Mouse (Mus musculus) liver, embryonic 14.5 days (tissue): ENCODE data around the gene Pdgfra. TPM values are rescaled to one million over a fixed set of nuclear protein-coding genes. Genes with fewer than 3 reads are reported as not detected.

Source experiments
- ATAC-seq: fragments of 200-750 bp; cut with Nextera tagmentation; 2 replicates; pipeline ENCODE4 v1.8.0; 2017; ENCODE audit warnings: moderate number of reproducible peaks, mild to moderate bottlenecking, moderate library complexity; ENCODE audit not compliant: insufficient read depth
- DNase-seq, 3 experiments: peaks; one replicate each; pipeline ENCODE4 v3.0.0-alpha.2; 2012 to 2013; ENCODE audit warnings: low read depth in 3 of 3, low spot score in 3 of 3
- H3K27ac ChIP-seq: fragments of 300-500 bp; sonication (generic); 2 replicates; pipeline ENCODE4 v1.5.1; 2014; ENCODE audit warnings: moderate library complexity, mild to moderate bottlenecking, control low read depth, inconsistent platforms
- H3K27me3 ChIP-seq: fragments of 300-500 bp; sonication (generic); 2 replicates; pipeline ENCODE4 v1.6.1; 2014; ENCODE audit warnings: mild to moderate bottlenecking, low read length, moderate library complexity; ENCODE audit not compliant: control insufficient read depth, insufficient read depth
- H3K36me3 ChIP-seq: fragments of 300-500 bp; sonication (generic); replicated peaks from 2 replicates; pipeline ENCODE4 v1.6.1; 2014; ENCODE audit warnings: low read depth; ENCODE audit not compliant: control insufficient read depth, insufficient read depth
- H3K4me1 ChIP-seq, 2 experiments: fragments of 200-500 bp in 1 of 2; fragments of 300-500 bp in 1 of 2; sonication (generic) in 1 of 2; replicated peaks; 2 replicates each; pipeline ENCODE4 v1.6.1; 2012 to 2014; ENCODE audit warnings: antibody characterized with exemption in 1 of 2, inconsistent platforms in 1 of 2, low read length in 1 of 2; ENCODE audit not compliant: control insufficient read depth in 2 of 2, insufficient read depth in 2 of 2
- H3K4me2 ChIP-seq: fragments of 300-500 bp; sonication (generic); 2 replicates; pipeline ENCODE4 v1.6.1; 2014; ENCODE audit warnings: low read depth, mild to moderate bottlenecking, control low read depth, moderate library complexity
- H3K4me3 ChIP-seq, 2 experiments: fragments of 200-500 bp in 1 of 2; fragments of 300-500 bp in 1 of 2; sonication (generic) in 1 of 2; 2 replicates each; pipeline ENCODE4 v1.5.1; 2012 to 2014; ENCODE audit warnings: low read depth in 2 of 2, low read length in 2 of 2, mild to moderate bottlenecking in 2 of 2, control low read depth in 1 of 2, inconsistent platforms in 1 of 2, moderate library complexity in 1 of 2; ENCODE audit not compliant: insufficient read depth in 1 of 2
- H3K9ac ChIP-seq: fragments of 300-500 bp; sonication (generic); replicated peaks from 2 replicates; pipeline ENCODE4 v1.6.1; 2014; ENCODE audit warnings: mild to moderate bottlenecking, control low read depth, moderate library complexity
- H3K9me3 ChIP-seq: fragments of 300-500 bp; sonication (generic); 2 replicates; pipeline ENCODE4 v1.6.1; 2016; ENCODE audit warnings: low read length, mixed read lengths; ENCODE audit not compliant: control insufficient read depth
- CTCF ChIP-seq: IDR thresholded peaks from 2 replicates; pipeline ENCODE4 v1.5.1; 2016; ENCODE audit warnings: antibody characterized with exemption, low read depth, control low read depth
- EP300 ChIP-seq: IDR thresholded peaks from 2 replicates; pipeline ENCODE4 v1.6.1; 2016; ENCODE audit warnings: antibody characterized with exemption, low read depth
- WGBS: fragments of 180-500 bp; shearing (Covaris S2); extraction: QIAGEN DNeasy Blood & Tissue Kit; methylation state at CpG from one replicate; pipeline ENCODE4 v1.1.7; 2014; ENCODE audit not compliant: insufficient replicate concordance; 5-methylcytosine and 5-hydroxymethylcytosine counted together
- polyA plus RNA-seq, 2 experiments: library from polyadenylated mRNA; depleted of rRNA in 1 of 2; stranded (reverse) in 1 of 2; unstranded in 1 of 2; fragments of >200 nt; fragmentation: Nextera tagmentation in 1 of 2; extraction: Ambion mirVana in 1 of 2; gene quantifications; 2 replicates each; pipeline versions ENCODE4 v1.2.1 to v1.2.3; 2012 to 2014

Pdgfra gene
- polyA plus RNA-seq, 2 experiments = 1.6 to 1.8 TPM

DNA sequence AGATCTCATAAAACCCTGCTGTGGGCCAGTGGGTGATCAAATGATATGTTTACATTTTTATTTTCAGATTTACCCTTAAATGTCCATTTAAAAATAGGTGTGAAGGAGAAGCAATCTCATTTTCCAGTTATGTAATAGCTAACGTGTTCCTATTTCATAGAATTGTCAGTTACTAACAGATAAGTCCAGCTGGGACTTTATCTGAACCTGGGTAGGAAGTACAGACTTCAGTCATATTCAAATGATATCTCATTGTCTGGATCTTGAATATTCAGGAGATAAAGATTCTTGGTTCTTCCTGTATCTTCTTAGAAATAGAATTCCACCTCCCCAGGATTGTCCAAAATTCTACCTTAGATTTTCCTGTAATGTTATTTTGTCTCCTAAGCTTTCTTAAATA is 5.6 kb upstream of the Pdgfra start:
- 20% methylated on average over 1 of the region's 1 CpGs for WGBS
- peaks cover 0 to 3% of the 10 kb centered on the region in 2 experiments; a peak in 2 of 4 replicates for H3K4me1 ChIP-seq
- no peaks in the 10 kb centered on the region for H3K9me3 ChIP-seq
- H3K4me2 ChIP-seq = no peak overlapping the region
- TF ChIP-seq EP300 (no peak), CTCF (no peak)
- no peak overlapping the region for H3K9ac ChIP-seq
- no peak for DNase-seq
- H3K36me3 ChIP-seq = no peaks in the 10 kb centered on the region
- H3K4me3 ChIP-seq = no peak overlapping the region
- no peak for ATAC-seq
- H3K27ac ChIP-seq = no peak overlapping the region
- peaks cover 58% of the 10 kb centered on the region for H3K27me3 ChIP-seq

DNA sequence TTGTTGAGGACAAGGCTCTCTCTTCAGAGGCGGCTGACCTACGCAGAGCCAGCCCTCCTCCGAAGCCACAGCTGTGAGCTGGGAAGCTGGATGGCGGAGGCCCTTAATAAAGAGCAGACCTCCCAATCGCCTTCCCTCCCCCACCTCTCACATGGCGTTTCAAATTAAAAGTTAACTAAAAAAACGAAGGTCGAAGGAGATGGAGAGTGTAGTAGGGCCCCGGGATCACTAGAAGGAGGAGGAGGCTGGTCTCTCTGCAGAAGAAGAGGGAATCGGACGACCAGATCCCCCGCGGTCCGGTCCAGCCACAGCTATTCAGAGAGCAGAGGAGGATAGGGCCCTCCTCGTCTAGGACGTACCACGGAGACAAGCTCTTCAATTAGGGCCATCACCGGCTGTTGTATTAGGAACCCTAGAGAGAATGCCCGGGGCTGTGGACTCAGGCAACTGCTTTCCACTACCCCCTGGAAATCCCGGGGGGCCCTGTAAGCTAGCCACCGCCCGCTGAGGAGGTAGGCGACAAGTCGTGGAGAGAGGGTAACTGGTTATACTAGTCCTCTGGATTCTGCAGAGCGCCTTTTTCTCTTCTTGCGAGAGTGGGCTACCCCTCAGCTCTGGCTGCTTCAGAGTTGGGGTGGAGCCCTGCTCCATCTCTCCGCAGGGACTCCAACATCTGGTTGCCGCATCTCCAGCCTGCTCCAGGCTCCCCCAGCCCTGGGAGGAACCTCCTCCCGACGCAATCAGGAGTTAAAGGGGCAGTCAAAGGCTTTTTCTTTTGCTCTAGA is 3.6 kb upstream of the Pdgfra start:
- no peak overlapping the region for H3K4me2 ChIP-seq
- ATAC-seq (no peak), DNase-seq (no peak)
- WGBS = 3% methylated on average over 30 of the region's 30 CpGs
- H3K9me3 ChIP-seq = no peaks in the 10 kb centered on the region
- H3K4me3 ChIP-seq = no peak overlapping the region
- TF ChIP-seq EP300 = no peak
- TF ChIP-seq CTCF = no peak
- H3K27me3 ChIP-seq = peaks cover 79% of the 10 kb centered on the region
- no peak overlapping the region for H3K27ac ChIP-seq
- no peak overlapping the region for H3K9ac ChIP-seq
- H3K36me3 ChIP-seq = no peaks in the 10 kb centered on the region
- no peaks in the 10 kb centered on the region; a peak in 1 of 4 replicates for H3K4me1 ChIP-seq

DNA sequence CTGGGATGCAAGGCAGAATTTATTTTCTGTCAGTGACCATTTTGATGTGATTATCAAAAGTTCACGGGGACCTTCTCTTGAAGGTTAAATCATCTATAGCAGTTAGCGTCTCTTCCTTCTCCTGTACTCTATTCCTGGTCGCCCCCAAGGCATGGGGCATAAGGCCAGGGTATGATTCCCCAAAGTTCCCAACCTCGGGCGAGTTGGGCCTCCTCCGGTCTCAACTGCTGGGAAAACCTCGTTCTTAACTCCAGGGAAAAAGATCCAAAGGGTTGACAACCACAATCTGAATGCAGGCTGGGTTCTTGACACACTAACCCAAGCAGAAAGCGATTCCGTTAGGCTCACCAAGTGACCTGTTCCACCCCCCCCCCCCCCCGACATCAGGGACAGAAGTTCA is 2.7 kb upstream of the Pdgfra start:
- H3K36me3 ChIP-seq = no peaks in the 10 kb centered on the region
- TF ChIP-seq CTCF (no peak), EP300 (no peak)
- H3K9me3 ChIP-seq = no peaks in the 10 kb centered on the region
- H3K9ac ChIP-seq = no peak overlapping the region
- H3K27ac ChIP-seq = no peak overlapping the region
- ATAC-seq (no peak), DNase-seq (no peak)
- WGBS = 5% methylated on average over 10 of the region's 10 CpGs
- peaks cover 87% of the 10 kb centered on the region for H3K27me3 ChIP-seq
- H3K4me2 ChIP-seq = no peak overlapping the region
- H3K4me3 ChIP-seq = no peak overlapping the region
- no peaks in the 10 kb centered on the region; a peak in 1 of 4 replicates for H3K4me1 ChIP-seq

DNA sequence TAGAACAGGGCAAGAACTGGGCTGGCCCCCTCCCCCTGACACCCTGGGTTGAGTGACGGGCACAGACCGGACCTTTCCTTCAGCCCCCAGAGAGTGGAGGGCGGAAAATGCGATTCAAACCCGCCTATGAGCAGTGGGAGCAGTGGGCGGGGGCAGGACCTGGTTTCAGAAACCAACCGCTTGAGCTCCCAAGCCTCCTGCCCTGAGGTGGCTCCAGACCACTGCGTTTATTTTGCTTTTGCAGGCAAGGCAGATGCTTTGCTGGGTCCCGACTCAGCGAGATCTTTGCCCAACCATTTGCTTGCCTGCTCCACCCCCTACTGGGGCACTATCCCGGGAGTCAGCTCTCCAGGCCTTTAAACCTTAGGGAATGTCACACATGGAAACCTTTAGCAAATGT is 2.2 kb upstream of the Pdgfra start:
- peaks cover 90% of the 10 kb centered on the region for H3K27me3 ChIP-seq
- no peak for DNase-seq
- H3K4me2 ChIP-seq = no peak overlapping the region
- H3K9me3 ChIP-seq = no peaks in the 10 kb centered on the region
- no peak overlapping the region for H3K27ac ChIP-seq
- 2% methylated on average over 11 of the region's 11 CpGs for WGBS
- H3K9ac ChIP-seq = no peak overlapping the region
- no peak for ATAC-seq
- no peak overlapping the region for H3K4me3 ChIP-seq
- no peaks in the 10 kb centered on the region for H3K36me3 ChIP-seq
- no peaks in the 10 kb centered on the region; a peak in 1 of 4 replicates for H3K4me1 ChIP-seq
- TF ChIP-seq EP300 (no peak), CTCF (no peak)

DNA sequence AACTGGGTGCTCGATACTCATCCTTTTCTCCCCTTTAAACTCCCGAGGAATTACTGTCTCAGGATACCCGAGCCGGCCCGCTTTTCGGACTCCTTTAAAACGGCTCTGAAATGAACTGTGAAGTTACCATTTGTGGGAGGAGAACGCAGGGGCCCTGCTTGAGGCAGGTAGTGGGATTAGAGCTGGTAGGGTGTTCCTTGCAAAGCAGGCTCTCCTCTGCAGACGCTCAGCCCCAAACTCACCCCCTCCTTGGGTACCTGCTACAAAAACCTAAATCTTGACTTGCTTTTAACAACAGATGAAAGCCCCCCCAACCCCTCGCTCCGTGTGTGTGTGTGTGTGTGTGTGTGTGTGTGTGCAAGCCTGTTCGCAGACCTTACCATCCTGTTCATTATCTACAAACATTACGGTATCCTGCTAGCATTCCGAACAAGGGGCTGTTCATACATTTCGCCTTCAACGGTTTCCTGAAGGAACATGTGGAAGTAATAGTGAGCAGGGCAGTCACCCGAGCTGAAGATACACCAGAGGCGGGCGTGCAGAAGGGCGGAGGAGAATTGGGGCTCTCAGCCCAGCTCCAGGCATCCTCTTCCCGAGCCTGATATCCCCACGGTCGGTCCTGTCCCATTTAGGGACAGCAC is 1.6 kb upstream of the Pdgfra start:
- 2% methylated on average over 23 of the region's 23 CpGs for WGBS
- peaks cover 92% of the 10 kb centered on the region for H3K27me3 ChIP-seq
- no peak overlapping the region for H3K27ac ChIP-seq
- H3K9ac ChIP-seq = no peak overlapping the region
- H3K4me3 ChIP-seq = no peak overlapping the region
- no peak overlapping the region for H3K4me2 ChIP-seq
- H3K4me1 ChIP-seq = no peaks in the 10 kb centered on the region; a peak in 1 of 4 replicates
- H3K9me3 ChIP-seq = no peaks in the 10 kb centered on the region
- no peaks in the 10 kb centered on the region for H3K36me3 ChIP-seq
- ATAC-seq (no peak), DNase-seq (no peak)
- TF ChIP-seq EP300 = no peak
- TF ChIP-seq CTCF = no peak
